Mouse (Mus musculus) adrenal gland, postnatal 14 days (tissue): Measurements from ENCODE around the gene Itga9. TPM values are rescaled to one million over a fixed set of nuclear protein-coding genes. Genes with fewer than 3 reads are reported as not detected.

ENCODE experiments used
- DNase-seq: peaks from one replicate; pipeline ENCODE4 v3.0.0; 2021; ENCODE audit warnings: mixed read lengths
- total RNA-seq: library from RNA; stranded (reverse); gene quantifications from 2 replicates; pipeline ENCODE4 v1.2.3, GENCODE M21; 2021

The Itga9 gene
- total RNA-seq, 1 experiment from 2014 or later: 44.2 TPM

GRCm38 (mm10) chr9:118950061-118950460 is 343.6 kb downstream of the Itga9 start:
- DNase-seq: peak; percentile 35

Other genes with a start within 250 kb of the Itga9 start
- 0.22 and 0.86 TPM in 2 replicates for gene Eomes, start 128.5 kb upstream of the Itga9 start, total RNA-seq
- gene Golga4, start 100.4 kb upstream of the Itga9 start, total RNA-seq: 103 TPM in 2 replicates